20 mouse cellular contexts compared by ENCODE assay signal in genomic region chr19:55564104-55564938, GRCm38 (mm10).
DNase-seq lines count a peak whose midpoint lies in the region; ATAC-seq and TF ChIP-seq lines count a peak whose summit lies in the region.
"Had no signal": no experiment of that assay in that cellular context is flagged by ENCODE, and none has a peak within 500 bp of the region (broad histone marks: within the 10 kb centered on the region; RNA-seq: fewer than 3 reads in every experiment).

No protein-coding gene starts in this region.

- no peak; the same call in 1 of the 2 replicates for TF ChIP-seq EP300 in liver, postnatal 0 days (IDR thresholded peaks at IDR 0.05; ENCODE audit: low read depth)
- TF ChIP-seq EP300 in liver, embryonic 14.5 days (IDR thresholded peaks at IDR 0.05; ENCODE audit: low read depth), result no peak

- no peaks in the 10 kb centered on the region for H3K36me3 ChIP-seq in liver, postnatal 0 days (replicated peaks; ENCODE audit: insufficient read depth, low read length)
- H3K36me3 ChIP-seq in liver, embryonic 14.5 days (replicated peaks; ENCODE audit: control insufficient read depth, insufficient read depth, low read depth), result no peaks in the 10 kb centered on the region
- H3K36me3 ChIP-seq: forebrain, embryonic 12.5 days; hindbrain, embryonic 12.5 days; limb, embryonic 15.5 days; midbrain, embryonic 13.5 days had no signal

- no peak; the same call in 1 of the 2 replicates for ATAC-seq in liver, postnatal 0 days
- peak; percentile 68; the same call in 1 of the 2 replicates for ATAC-seq in liver, embryonic 14.5 days (ENCODE audit: insufficient read depth)
- ATAC-seq: CD4-positive, CD25-positive, alpha-beta regulatory T cell, adult 4 months; lung, postnatal 0 days; midbrain, embryonic 13.5 days had no signal

- TF ChIP-seq CTCF in liver, postnatal 0 days (IDR thresholded peaks at IDR 0.05; ENCODE audit: low read depth), result no peak
- no peak for TF ChIP-seq CTCF in liver, embryonic 14.5 days (IDR thresholded peaks at IDR 0.05; ENCODE audit: low read depth)

- intact Hi-C loops in heart, postnatal 36 days (cut with DNase I), result no loop called here

- H3K9ac ChIP-seq in liver, postnatal 0 days (replicated peaks), result no peak overlapping the region
- peak overlapping the region; percentile 34; the same call in 1 of the 2 replicates for H3K9ac ChIP-seq in liver, embryonic 14.5 days (replicated peaks)
- H3K9ac ChIP-seq: forebrain, embryonic 12.5 days; hindbrain, embryonic 12.5 days; limb, embryonic 15.5 days; midbrain, embryonic 13.5 days had no signal

- no peaks in the 10 kb centered on the region for H3K27me3 ChIP-seq in liver, postnatal 0 days (ENCODE audit: insufficient read depth, low read length)
- H3K27me3 ChIP-seq in liver, embryonic 14.5 days (ENCODE audit: control insufficient read depth, insufficient read depth, low read length), result no peaks in the 10 kb centered on the region
- H3K27me3 ChIP-seq: limb, embryonic 15.5 days had no signal

- H3K9me3 ChIP-seq in liver, postnatal 0 days (ENCODE audit: low read length), result no peaks in the 10 kb centered on the region
- no peaks in the 10 kb centered on the region for H3K9me3 ChIP-seq in liver, embryonic 14.5 days (ENCODE audit: control insufficient read depth, low read length)
- H3K9me3 ChIP-seq: forebrain, embryonic 12.5 days; hindbrain, embryonic 12.5 days; limb, embryonic 15.5 days; midbrain, embryonic 13.5 days had no signal

- no peak overlapping the region for H3K27ac ChIP-seq in liver, postnatal 0 days (ENCODE audit: low read depth)
- H3K27ac ChIP-seq in liver, embryonic 14.5 days, result peak overlapping the region; percentile 25; the same call in 1 of the 2 replicates
- H3K27ac ChIP-seq: forebrain, embryonic 12.5 days; hindbrain, embryonic 12.5 days; limb, embryonic 15.5 days; midbrain, embryonic 13.5 days had no signal

- WGBS in liver, postnatal 0 days (ENCODE audit: insufficient replicate concordance), result 66% methylated on average over 13 of the region's 13 CpGs
- 42% methylated on average over 13 of the region's 13 CpGs for WGBS in liver, embryonic 14.5 days (ENCODE audit: insufficient replicate concordance)

- peaks cover 35% of the 10 kb centered on the region for H3K4me1 ChIP-seq in liver, postnatal 0 days (ENCODE audit: insufficient read depth)
- H3K4me1 ChIP-seq in liver, embryonic 14.5 days (replicated peaks; ENCODE audit: control insufficient read depth in 2 of 2, insufficient read depth in 2 of 2, low read length in 1 of 2), result peaks cover 20 to 43% of the 10 kb centered on the region in 2 experiments

- H3K4me2 ChIP-seq in liver, postnatal 0 days (ENCODE audit: low read depth, low read length), result no peak overlapping the region
- peak overlapping the region; percentile 15; the same call in 1 of the 2 replicates for H3K4me2 ChIP-seq in liver, embryonic 14.5 days (ENCODE audit: low read depth)
- H3K4me2 ChIP-seq: forebrain, embryonic 12.5 days; hindbrain, embryonic 12.5 days; limb, embryonic 15.5 days; midbrain, embryonic 13.5 days had no signal

- DNase-seq in heart, adult 11 months, result peak; percentile 68
- no peak for DNase-seq in heart, postnatal 36 days
- peak; percentile 34 for DNase-seq in liver
- DNase-seq in liver, postnatal 0 days, result no peak
- DNase-seq in liver, embryonic 14.5 days (ENCODE audit: low read depth in 3 of 3, low spot score in 3 of 3), result peak in 2 of 3 experiments; percentile 40 to 47
- no peak for DNase-seq in kidney, postnatal 10 days
- DNase-seq in layer of hippocampus, adult 18-20 months (ENCODE audit: low spot score in 2 of 2), result no peak
- DNase-seq: adrenal gland, postnatal 25 days; cerebellum, adult 18-20 months; cerebellum, postnatal 25 days; heart, adult 18-20 months; kidney, adult 2 months; kidney, postnatal 4 days; thymus, postnatal 25 days had no signal

- H3K4me3 ChIP-seq in liver, postnatal 0 days (ENCODE audit: low read depth, low read length), result no peak overlapping the region
- H3K4me3 ChIP-seq in liver, embryonic 14.5 days (ENCODE audit: insufficient read depth in 1 of 2, low read depth in 2 of 2, low read length in 2 of 2), result no peak overlapping the region
- H3K4me3 ChIP-seq: forebrain, embryonic 12.5 days; hindbrain, embryonic 12.5 days; limb, embryonic 15.5 days; midbrain, embryonic 13.5 days had no signal

Comparison
In these comparisons a context has a peak if more than half of its experiments do, and no peak if none do; other contexts are left out.
1. DNase-seq: peak in heart, adult 11 months (single experiment), liver (single experiment) and liver, embryonic 14.5 days (2 of 3); none in heart, postnatal 36 days (0 of 2), liver, postnatal 0 days (single experiment), kidney, postnatal 10 days (single experiment) and layer of hippocampus, adult 18-20 months (0 of 2).